Mouse (Mus musculus) embryonic fibroblast, embryonic 13.5 days (primary cell): ENCODE data around the gene Gm39653.

Experiments used
- CTCF ChIP-seq: IDR thresholded peaks from 2 replicates; pipeline ENCODE4 v1.5.1; 2011; ENCODE audit warnings: mild to moderate bottlenecking, control low read depth, low read length, moderate library complexity, borderline replicate concordance; ENCODE audit not compliant: insufficient read depth
- POLR2A ChIP-seq: IDR thresholded peaks from 2 replicates; pipeline ENCODE4 v1.6.1; 2011; ENCODE audit warnings: low read depth, mild to moderate bottlenecking, control low read depth, low read length, moderate library complexity

GRCm38 (mm10) chr1:63573864-63574611 lies 41.7 kb upstream of the Gm39653 start:
- TF ChIP-seq POLR2A = no peak
- no peak for TF ChIP-seq CTCF
